Mouse (Mus musculus) olfactory bulb, adult 2 months (tissue): Measurements from ENCODE around the gene E130218I03Rik.

Experiments
- CTCF ChIP-seq: fragments of 200-500 bp; IDR thresholded peaks from 2 replicates; pipeline ENCODE4 v1.5.1; 2012; ENCODE audit warnings: low read depth, mild to moderate bottlenecking, low read length, moderate library complexity; ENCODE audit not compliant: insufficient read depth
- POLR2A ChIP-seq: fragments of 200-500 bp; IDR thresholded peaks from 2 replicates; pipeline ENCODE4 v1.6.1; 2012; ENCODE audit warnings: mild to moderate bottlenecking, low read depth, low read length, moderate library complexity; ENCODE audit not compliant: insufficient read depth

- TF ChIP-seq POLR2A, result no peak
- TF ChIP-seq CTCF, result no peak
These were observed 36.9 kb upstream of the E130218I03Rik start for GRCm38 (mm10) chr4:134206488-134207053.
